Comparison of ENCODE assay signal across 36 mouse cellular contexts in the genomic region with DNA sequence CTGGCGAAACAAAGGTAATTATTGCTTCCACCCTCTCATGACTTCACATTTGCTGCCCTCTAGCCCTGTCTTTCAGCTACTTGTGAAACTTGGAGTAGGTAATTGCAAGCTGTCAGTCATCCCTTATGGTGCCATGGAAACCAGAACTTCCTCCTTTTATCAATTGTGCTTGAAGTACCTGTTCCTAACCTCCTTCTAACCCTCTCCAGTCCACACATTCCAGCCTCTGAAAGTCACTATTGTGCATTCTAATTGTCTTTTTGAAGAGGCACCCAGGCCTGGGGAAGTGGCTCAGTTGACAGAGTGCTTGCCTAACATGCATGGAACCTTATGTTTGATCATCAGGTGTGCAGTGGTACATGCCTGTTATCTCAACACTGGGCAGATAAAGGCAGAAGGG. TPM values are rescaled to one million over a fixed set of nuclear protein-coding genes. Genes with fewer than 3 reads are reported as not detected.
"Had no signal": no experiment of that assay in that cellular context is flagged by ENCODE, and none has a peak within 500 bp of the region (broad histone marks: within the 10 kb centered on the region; RNA-seq: fewer than 3 reads in every experiment).

No protein-coding gene starts in this region.

- H3K9me3 ChIP-seq: heart, embryonic 13.5 days; heart, embryonic 15.5 days; hindbrain, embryonic 13.5 days; hindbrain, embryonic 15.5 days; limb, embryonic 10.5 days; limb, embryonic 12.5 days had no signal

- H3K4me3 ChIP-seq: heart, adult 2 months; heart, embryonic 13.5 days; heart, embryonic 15.5 days; hindbrain, embryonic 13.5 days; hindbrain, embryonic 15.5 days; left cerebral cortex, adult 2 months; limb, embryonic 10.5 days; limb, embryonic 12.5 days had no signal

- H3K4me2 ChIP-seq: heart, embryonic 11.5 days; heart, embryonic 13.5 days; heart, embryonic 15.5 days; limb, embryonic 12.5 days had no signal

- ATAC-seq: forebrain, postnatal 0 days; hindbrain, postnatal 0 days; intestine, embryonic 16.5 days had no signal

- DNase-seq: forebrain, postnatal 0 days; gastrocnemius, postnatal 14 days; gastrocnemius, postnatal 36 days; heart, adult 11 months; heart, adult 2 months; heart, postnatal 14 days; heart, postnatal 36 days; kidney, adult 11 months; kidney, adult 2 months; kidney, adult 9 months; kidney, postnatal 10 days; kidney, postnatal 25 days; kidney, postnatal 4 days had no signal

- H3K9ac ChIP-seq: forebrain, postnatal 0 days; heart, embryonic 13.5 days; heart, embryonic 15.5 days; hindbrain, embryonic 13.5 days; hindbrain, embryonic 15.5 days; limb, embryonic 12.5 days had no signal

- H3K27ac ChIP-seq: heart, adult 2 months; heart, embryonic 13.5 days; heart, embryonic 15.5 days; hindbrain, embryonic 13.5 days; hindbrain, embryonic 15.5 days; hindbrain, postnatal 0 days; left cerebral cortex, adult 2 months; limb, embryonic 10.5 days; limb, embryonic 12.5 days had no signal

- H3K27me3 ChIP-seq: hindbrain, embryonic 13.5 days; hindbrain, embryonic 15.5 days had no signal

- H3K36me3 ChIP-seq: heart, embryonic 13.5 days; heart, embryonic 15.5 days; hindbrain, embryonic 13.5 days; hindbrain, embryonic 15.5 days; limb, embryonic 10.5 days; limb, embryonic 12.5 days had no signal

RNA-seq across cellular contexts. Expression of gene Add2, which starts 5.2 kb away (rescaled TPM):
- total RNA-seq: gastrocnemius, adult 18-20 months had no signal

RNA-seq across cellular contexts. Expression of gene Figla, which starts 17.7 kb away (rescaled TPM):
- total RNA-seq: forebrain, postnatal 0 days; gastrocnemius, adult 18-20 months; gastrocnemius, adult 8-10 months; gastrocnemius, postnatal 14 days; gastrocnemius, postnatal 36 days; heart, adult 2 months; heart, postnatal 14 days; heart, postnatal 36 days; hematopoietic stem cell, adult 5-6 weeks; hindbrain, postnatal 0 days; layer of hippocampus, postnatal 10 days; layer of hippocampus, postnatal 25 days; left cerebral cortex, adult 2 months; left cerebral cortex, postnatal 14 days; left cerebral cortex, postnatal 36 days had no signal
- polyA plus RNA-seq: forebrain, postnatal 0 days; gonadal fat pad, adult 2 months; heart, adult 2 months; heart, embryonic 11.5 days; heart, embryonic 13.5 days; heart, embryonic 15.5 days; heart, postnatal 0 days; hindbrain, embryonic 11.5 days; hindbrain, embryonic 13.5 days; hindbrain, embryonic 15.5 days; hindbrain, postnatal 0 days; intestine, embryonic 14.5 days; intestine, embryonic 16.5 days; kidney, adult 2 months; kidney, embryonic 16.5 days; limb, embryonic 10.5 days; limb, embryonic 12.5 days; limb, embryonic 14.5 days had no signal
